Mouse (Mus musculus) liver, embryonic 14.5 days (tissue): ENCODE measurements around the gene Sh2b2. TPM values are rescaled to one million over a fixed set of nuclear protein-coding genes. Genes with fewer than 3 reads are reported as not detected.
"Not testable (repeated sequence)": the region's sequence is repeated elsewhere in the genome, so short reads cannot be mapped to it uniquely, and the experiment has no call there.

Experiments used
- ATAC-seq: fragments of 200-750 bp; cut with Nextera tagmentation; 2 replicates; pipeline ENCODE4 v1.8.0; 2017; ENCODE audit warnings: moderate number of reproducible peaks, mild to moderate bottlenecking, moderate library complexity; ENCODE audit not compliant: insufficient read depth
- DNase-seq, 3 experiments: peaks; one replicate each; pipeline ENCODE4 v3.0.0-alpha.2; 2012 to 2013; ENCODE audit warnings: low read depth in 3 of 3, low spot score in 3 of 3
- H3K27ac ChIP-seq: fragments of 300-500 bp; sonication (generic); 2 replicates; pipeline ENCODE4 v1.5.1; 2014; ENCODE audit warnings: moderate library complexity, mild to moderate bottlenecking, control low read depth, inconsistent platforms
- H3K27me3 ChIP-seq: fragments of 300-500 bp; sonication (generic); 2 replicates; pipeline ENCODE4 v1.6.1; 2014; ENCODE audit warnings: mild to moderate bottlenecking, low read length, moderate library complexity; ENCODE audit not compliant: control insufficient read depth, insufficient read depth
- H3K36me3 ChIP-seq: fragments of 300-500 bp; sonication (generic); replicated peaks from 2 replicates; pipeline ENCODE4 v1.6.1; 2014; ENCODE audit warnings: low read depth; ENCODE audit not compliant: control insufficient read depth, insufficient read depth
- H3K4me1 ChIP-seq, 2 experiments: fragments of 200-500 bp in 1 of 2; fragments of 300-500 bp in 1 of 2; sonication (generic) in 1 of 2; replicated peaks; 2 replicates each; pipeline ENCODE4 v1.6.1; 2012 to 2014; ENCODE audit warnings: antibody characterized with exemption in 1 of 2, inconsistent platforms in 1 of 2, low read length in 1 of 2; ENCODE audit not compliant: control insufficient read depth in 2 of 2, insufficient read depth in 2 of 2
- H3K4me2 ChIP-seq: fragments of 300-500 bp; sonication (generic); 2 replicates; pipeline ENCODE4 v1.6.1; 2014; ENCODE audit warnings: low read depth, mild to moderate bottlenecking, control low read depth, moderate library complexity
- H3K4me3 ChIP-seq, 2 experiments: fragments of 200-500 bp in 1 of 2; fragments of 300-500 bp in 1 of 2; sonication (generic) in 1 of 2; 2 replicates each; pipeline ENCODE4 v1.5.1; 2012 to 2014; ENCODE audit warnings: low read depth in 2 of 2, low read length in 2 of 2, mild to moderate bottlenecking in 2 of 2, control low read depth in 1 of 2, inconsistent platforms in 1 of 2, moderate library complexity in 1 of 2; ENCODE audit not compliant: insufficient read depth in 1 of 2
- H3K9ac ChIP-seq: fragments of 300-500 bp; sonication (generic); replicated peaks from 2 replicates; pipeline ENCODE4 v1.6.1; 2014; ENCODE audit warnings: mild to moderate bottlenecking, control low read depth, moderate library complexity
- H3K9me3 ChIP-seq: fragments of 300-500 bp; sonication (generic); 2 replicates; pipeline ENCODE4 v1.6.1; 2016; ENCODE audit warnings: low read length, mixed read lengths; ENCODE audit not compliant: control insufficient read depth
- CTCF ChIP-seq: IDR thresholded peaks from 2 replicates; pipeline ENCODE4 v1.5.1; 2016; ENCODE audit warnings: antibody characterized with exemption, low read depth, control low read depth
- EP300 ChIP-seq: IDR thresholded peaks from 2 replicates; pipeline ENCODE4 v1.6.1; 2016; ENCODE audit warnings: antibody characterized with exemption, low read depth
- WGBS: fragments of 180-500 bp; shearing (Covaris S2); extraction: QIAGEN DNeasy Blood & Tissue Kit; methylation state at CpG from one replicate; pipeline ENCODE4 v1.1.7; 2014; ENCODE audit not compliant: insufficient replicate concordance; 5-methylcytosine and 5-hydroxymethylcytosine counted together
- polyA plus RNA-seq, 2 experiments: library from polyadenylated mRNA; depleted of rRNA in 1 of 2; stranded (reverse) in 1 of 2; unstranded in 1 of 2; fragments of >200 nt; fragmentation: Nextera tagmentation in 1 of 2; extraction: Ambion mirVana in 1 of 2; gene quantifications; 2 replicates each; pipeline versions ENCODE4 v1.2.1 to v1.2.3; 2012 to 2014

Gene Sh2b2
- polyA plus RNA-seq, 2 experiments = 1.5 to 1.8 TPM

DNA sequence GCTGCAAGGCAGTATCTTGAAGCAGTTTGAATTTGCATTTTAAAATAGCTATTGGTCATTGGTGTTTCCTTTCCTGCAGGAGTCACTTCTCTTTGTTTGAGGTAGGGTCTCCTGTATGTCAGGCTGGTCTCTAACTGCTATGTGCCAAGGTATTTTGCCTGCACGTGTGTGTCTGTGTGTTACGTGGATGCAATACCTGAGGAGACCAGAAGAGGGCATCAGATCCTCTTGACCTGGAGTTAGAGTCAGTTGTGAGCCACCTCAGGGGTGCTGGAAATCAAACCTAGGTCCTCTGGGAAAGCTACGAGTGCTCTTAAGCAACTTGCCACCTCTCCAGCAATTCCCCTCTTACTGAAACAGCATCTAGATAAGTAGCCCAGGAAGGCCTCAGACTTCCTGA, 31.1 kb downstream of the Sh2b2 start:
- Histone ChIP-seq H3K27ac (no peak overlapping the region), H3K4me1 (no peaks in the 10 kb centered on the region), H3K27me3 (no peaks in the 10 kb centered on the region), H3K9me3 (no peaks in the 10 kb centered on the region), H3K4me2 (no peak overlapping the region), H3K9ac (no peak overlapping the region), H3K4me3 (no peak overlapping the region), H3K36me3 (no peaks in the 10 kb centered on the region)
- DNase-seq (no peak), ATAC-seq (no peak)
- 72% methylated on average over 3 of the region's 3 CpGs for WGBS
- TF ChIP-seq CTCF = peak; percentile 59
- TF ChIP-seq EP300 = no peak

DNA sequence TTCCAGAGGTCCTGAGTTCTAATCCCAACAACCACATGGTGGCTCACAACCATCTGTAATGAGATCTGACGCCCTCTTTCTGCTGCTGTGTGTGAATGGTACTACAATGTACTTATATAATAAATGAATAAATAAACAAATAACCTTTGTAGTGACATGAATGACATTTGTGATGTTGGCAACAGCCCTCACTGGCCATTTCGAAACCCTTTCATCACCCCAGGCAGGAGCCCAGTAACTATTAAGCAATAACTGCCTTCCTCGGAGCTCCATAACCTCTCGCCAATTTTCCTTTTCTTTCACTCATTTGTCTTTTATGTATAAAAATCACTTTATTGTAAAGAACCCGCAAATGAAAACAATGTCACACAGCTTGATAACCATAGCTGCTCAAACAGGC, 32.6 kb downstream of the Sh2b2 start:
- Histone ChIP-seq H3K27ac (no peak overlapping the region), H3K36me3 (no peaks in the 10 kb centered on the region), H3K9me3 (no peaks in the 10 kb centered on the region), H3K9ac (no peak overlapping the region), H3K4me1 (no peaks in the 10 kb centered on the region), H3K4me2 (no peak overlapping the region), H3K4me3 (no peak overlapping the region), H3K27me3 (no peaks in the 10 kb centered on the region)
- no peak for DNase-seq
- ATAC-seq = no peak
- WGBS = 45% methylated on average over 5 of the region's 5 CpGs
- TF ChIP-seq CTCF = no peak
- no peak for TF ChIP-seq EP300

DNA sequence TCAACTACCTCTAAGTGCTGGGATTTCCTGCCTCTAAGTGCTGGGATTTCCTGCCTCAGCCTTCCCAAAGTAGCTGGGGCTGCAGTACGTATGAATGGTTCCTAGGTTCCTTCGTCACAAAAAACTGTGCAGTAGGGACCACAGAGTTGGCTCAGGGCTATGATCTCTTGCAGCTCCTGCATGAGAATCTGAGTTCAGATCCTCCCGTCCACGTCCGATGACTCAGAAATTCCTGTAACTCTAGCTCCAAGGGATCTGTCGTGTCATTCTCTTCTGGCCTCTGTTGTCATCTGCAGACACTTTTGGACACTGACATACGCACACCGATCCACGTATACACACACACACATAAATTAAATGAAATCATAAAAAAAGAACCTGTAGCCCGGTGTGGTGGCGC, 33.6 kb downstream of the Sh2b2 start:
- no peak overlapping the region for H3K4me2 ChIP-seq
- no peak for TF ChIP-seq CTCF
- TF ChIP-seq EP300 = no peak
- no peak for ATAC-seq
- H3K9ac ChIP-seq = no peak overlapping the region
- WGBS = 70% methylated on average over 11 of the region's 11 CpGs
- H3K4me3 ChIP-seq = no peak overlapping the region
- DNase-seq = no peak
- H3K9me3 ChIP-seq = no peaks in the 10 kb centered on the region
- no peaks in the 10 kb centered on the region for H3K4me1 ChIP-seq
- no peaks in the 10 kb centered on the region for H3K27me3 ChIP-seq
- no peak overlapping the region for H3K27ac ChIP-seq
- H3K36me3 ChIP-seq = no peaks in the 10 kb centered on the region

DNA sequence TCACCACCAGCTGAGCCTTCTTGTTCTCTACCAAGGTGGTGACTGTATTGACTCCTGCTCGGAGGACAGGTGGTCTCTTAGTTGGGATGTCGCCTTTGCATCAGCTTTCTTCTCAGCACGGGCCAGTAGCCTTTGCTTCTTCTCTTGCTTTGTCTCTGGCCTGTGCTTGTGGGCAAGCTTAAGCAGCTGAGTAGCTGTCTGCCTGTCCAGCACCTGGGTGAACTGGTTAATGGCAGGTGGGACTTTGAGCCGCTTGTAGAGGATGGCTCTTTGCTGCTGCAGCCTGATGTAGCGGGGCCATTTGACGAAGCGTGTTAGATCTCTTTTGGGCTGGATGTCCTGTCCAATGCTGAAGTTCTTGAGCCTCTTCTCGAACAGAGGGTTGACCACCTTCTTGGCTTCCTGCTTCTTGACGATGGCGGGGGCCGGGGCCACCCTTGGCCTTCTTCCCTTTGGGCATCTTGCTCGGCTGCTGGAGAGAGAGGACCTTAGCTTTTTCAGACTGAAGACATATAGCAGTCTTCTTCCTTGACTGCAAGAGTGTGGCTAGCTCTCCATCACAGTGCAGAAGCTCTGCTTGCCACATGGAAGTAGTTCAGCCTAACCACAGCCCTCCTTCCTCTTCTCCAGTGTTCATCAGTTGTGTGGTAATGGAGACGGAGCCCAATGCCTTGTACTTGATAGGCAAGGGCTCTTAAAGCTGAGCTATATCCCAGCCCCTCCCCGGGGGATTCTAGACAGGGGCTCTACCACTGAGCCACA, 34.8 kb downstream of the Sh2b2 start:
- H3K27ac ChIP-seq = not testable (repeated sequence)

DNA sequence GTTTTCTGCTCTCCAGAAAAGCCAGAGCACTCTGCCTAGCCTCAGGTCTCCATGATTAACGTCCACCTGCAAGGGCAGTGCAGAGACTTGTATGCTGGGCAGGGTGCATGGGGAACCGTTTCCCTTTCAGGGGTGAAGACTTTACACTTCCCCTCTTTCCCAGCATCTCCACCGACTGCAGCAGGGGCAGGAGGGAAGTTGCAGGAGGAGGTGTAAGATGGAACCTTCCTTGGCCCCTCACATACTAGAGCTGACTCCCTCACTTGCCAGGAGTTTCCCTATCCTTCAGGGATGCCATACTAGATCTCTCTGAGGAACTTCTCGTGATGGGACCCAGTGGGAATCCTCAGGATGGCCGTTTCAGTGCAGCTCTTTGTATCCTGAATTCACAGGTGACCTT, 35.8 kb downstream of the Sh2b2 start:
- no peak overlapping the region for H3K27ac ChIP-seq
- no peak overlapping the region for H3K9ac ChIP-seq
- no peak for DNase-seq
- H3K4me2 ChIP-seq = no peak overlapping the region
- WGBS = 33% methylated on average over 5 of the region's 5 CpGs
- no peaks in the 10 kb centered on the region for H3K4me1 ChIP-seq
- no peak for ATAC-seq
- no peaks in the 10 kb centered on the region for H3K9me3 ChIP-seq
- no peaks in the 10 kb centered on the region for H3K27me3 ChIP-seq
- no peak for TF ChIP-seq CTCF
- TF ChIP-seq EP300 = no peak
- H3K36me3 ChIP-seq = no peaks in the 10 kb centered on the region
- H3K4me3 ChIP-seq = no peak overlapping the region

More for the DNA sequence above, 34.8 kb downstream of the Sh2b2 start:
- H3K4me2 ChIP-seq, H3K36me3 ChIP-seq, H3K9me3 ChIP-seq, H3K9ac ChIP-seq, H3K4me3 ChIP-seq, H3K4me1 ChIP-seq, DNase-seq, H3K27me3 ChIP-seq, ATAC-seq: not testable (repeated sequence)
- WGBS = 60% methylated on average over 14 of the region's 14 CpGs
